Mouse (Mus musculus) heart, postnatal 25 days (tissue): ENCODE results near the gene Vrk2. TPM values are rescaled to one million over a fixed set of nuclear protein-coding genes. Genes with fewer than 3 reads are reported as not detected.

Experiments used
- DNase-seq: peaks from one replicate; pipeline ENCODE4 v3.0.0; 2022; ENCODE audit warnings: low spot score
- intact Hi-C: fragments of 180-260 bp; cut with DNase I; formaldehyde crosslinking; loops from one replicate; pipeline ENCODE4 v1.15.1; 2025
- total RNA-seq, 2 experiments: library from RNA; stranded (reverse); gene quantifications; 2 replicates each; pipeline ENCODE4 v1.2.3; 2021

Gene Vrk2
- total RNA-seq, 2 experiments from 2014 or later, result 4.7 to 6.1 TPM

DNA sequence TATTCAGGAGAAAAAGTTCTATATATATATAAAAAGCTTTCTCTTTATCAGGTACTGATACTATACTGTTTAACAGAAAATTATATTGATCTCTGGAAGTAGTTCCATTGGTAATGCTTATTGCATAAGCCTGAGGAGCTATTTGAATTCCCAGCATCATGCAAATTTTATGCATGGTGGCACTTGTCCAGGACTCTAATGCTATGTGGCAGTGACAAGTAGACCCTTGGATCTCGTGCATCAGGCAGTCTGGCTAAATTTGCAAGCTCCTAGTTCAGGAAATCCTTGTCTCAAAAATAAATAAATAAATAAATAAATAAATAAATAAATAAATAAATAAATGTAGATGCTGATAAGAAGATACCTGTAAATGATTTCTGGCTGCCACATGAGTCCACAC, 152.7 kb downstream of the Vrk2 start:
- intact Hi-C loops, result no loop called here
- no peak for DNase-seq

DNA sequence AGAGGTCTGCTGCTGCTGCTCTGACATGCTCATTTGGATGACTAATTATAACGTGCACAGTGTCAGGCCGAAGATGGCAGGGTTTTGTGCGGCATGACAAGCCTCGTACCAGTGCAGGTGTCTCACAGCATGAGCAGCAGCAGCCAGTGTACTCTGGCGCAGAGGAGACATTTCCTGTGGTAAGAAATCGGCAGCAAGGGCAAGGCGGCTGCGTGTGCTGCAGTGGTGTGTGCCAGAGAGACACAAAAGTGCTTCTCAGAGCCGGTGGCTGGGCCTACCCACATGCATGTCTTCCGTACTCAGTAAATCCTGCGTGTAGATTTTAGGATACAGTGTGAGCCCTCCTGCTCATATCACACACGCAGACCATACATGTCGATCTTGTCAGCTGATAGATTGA, 156.0 kb downstream of the Vrk2 start:
- intact Hi-C loops, result no loop called here
- DNase-seq, result no peak

DNA sequence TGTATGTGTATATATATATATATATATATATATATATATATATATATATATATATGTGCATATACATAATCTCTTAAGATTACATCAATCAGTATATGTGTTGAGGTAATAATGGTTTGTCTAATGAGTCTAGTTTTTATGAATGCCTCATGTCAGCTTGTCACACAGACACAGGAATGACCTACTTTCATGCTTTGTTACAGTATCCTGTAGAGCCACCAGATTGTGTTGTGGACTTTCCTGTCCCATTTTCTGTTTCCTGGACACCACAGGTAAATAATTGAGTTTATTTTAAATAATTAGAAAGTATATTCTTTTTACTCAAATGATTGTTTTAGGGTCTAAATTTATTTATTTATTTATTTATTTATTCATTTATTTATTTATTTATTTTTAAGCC, 159.6 kb downstream of the Vrk2 start:
- no peak for DNase-seq

DNA sequence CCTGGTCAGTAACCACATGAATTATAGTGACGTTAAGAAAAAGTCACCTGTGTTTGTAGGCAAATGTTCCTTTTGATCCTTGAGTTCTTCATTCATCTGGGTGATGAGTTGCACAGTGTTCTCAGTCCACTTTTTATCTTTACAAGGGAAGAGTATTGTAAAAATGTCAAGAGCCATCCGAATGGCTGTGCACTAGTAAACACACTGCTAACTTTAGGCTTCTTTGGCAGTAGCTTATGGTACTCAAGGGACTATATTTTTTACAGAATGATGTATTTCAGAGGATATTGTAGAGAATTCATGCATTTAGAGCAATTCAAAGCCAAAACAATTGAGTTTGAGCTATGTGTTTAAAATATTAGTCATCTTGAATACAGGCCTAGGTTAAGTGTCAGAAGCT, 172.3 kb downstream of the Vrk2 start:
- intact Hi-C loops, result no loop called here
- DNase-seq, result no peak

More for the DNA sequence above, 159.6 kb downstream of the Vrk2 start:
- intact Hi-C loops, result no loop called here

Other genes with a start within 250 kb of the Vrk2 start
- 1 to 10 TPM; 7.0 to 7.5 TPM for gene Fancl, start 207.9 kb downstream of the Vrk2 start, total RNA-seq
- not detected for gene Gm6899, start 758 bp downstream of the Vrk2 start, total RNA-seq